Mouse (Mus musculus) bone marrow, adult 2 months (tissue): Measurements from ENCODE around the gene Fgd6. TPM values are rescaled to one million over a fixed set of nuclear protein-coding genes. Genes with fewer than 3 reads are reported as not detected.

Experiments
- H3K27ac ChIP-seq: fragments of 200-500 bp; 2 replicates; pipeline ENCODE4 v1.5.1; 2012; ENCODE audit warnings: low read depth, mild to moderate bottlenecking, control low read depth, inconsistent platforms, low read length; ENCODE audit not compliant: control insufficient read depth, poor library complexity, insufficient read depth
- H3K4me1 ChIP-seq: fragments of 200-500 bp; 2 replicates; pipeline ENCODE4 v1.6.1; 2011; ENCODE audit warnings: low read length; ENCODE audit not compliant: control insufficient read depth, insufficient read depth
- H3K4me3 ChIP-seq: fragments of 200-500 bp; replicated peaks from 2 replicates; pipeline ENCODE3; 2011; ENCODE audit warnings: mild to moderate bottlenecking, low read depth, low read length, control low read depth; ENCODE audit not compliant: control insufficient read depth
- CTCF ChIP-seq: fragments of 200-500 bp; IDR thresholded peaks from 2 replicates; pipeline ENCODE4 v1.5.1; 2011; ENCODE audit warnings: low read length, control low read depth; ENCODE audit not compliant: control insufficient read depth, insufficient read depth
- POLR2A ChIP-seq: fragments of 200-500 bp; IDR thresholded peaks from 2 replicates; pipeline ENCODE4 v1.6.1; 2011; ENCODE audit warnings: low read depth, mild to moderate bottlenecking, control low read depth, low read length, borderline replicate concordance; ENCODE audit not compliant: control insufficient read depth
- WGBS: fragments of 180-500 bp; shearing (Covaris S2); methylation state at CpG from one replicate; pipeline ENCODE4 v1.1.7; 2018; 5-methylcytosine and 5-hydroxymethylcytosine counted together
- polyA plus RNA-seq: library from polyadenylated mRNA; stranded (reverse); fragments of >200 nt; gene quantifications from 2 replicates; pipeline ENCODE4 v1.2.4, GENCODE M21; 2011; ENCODE audit warnings: low replicate concordance; ENCODE audit not compliant: missing spikeins, insufficient read depth, insufficient read length

Gene Fgd6
- polyA plus RNA-seq, 1 experiment, result 4.0 TPM

DNA sequence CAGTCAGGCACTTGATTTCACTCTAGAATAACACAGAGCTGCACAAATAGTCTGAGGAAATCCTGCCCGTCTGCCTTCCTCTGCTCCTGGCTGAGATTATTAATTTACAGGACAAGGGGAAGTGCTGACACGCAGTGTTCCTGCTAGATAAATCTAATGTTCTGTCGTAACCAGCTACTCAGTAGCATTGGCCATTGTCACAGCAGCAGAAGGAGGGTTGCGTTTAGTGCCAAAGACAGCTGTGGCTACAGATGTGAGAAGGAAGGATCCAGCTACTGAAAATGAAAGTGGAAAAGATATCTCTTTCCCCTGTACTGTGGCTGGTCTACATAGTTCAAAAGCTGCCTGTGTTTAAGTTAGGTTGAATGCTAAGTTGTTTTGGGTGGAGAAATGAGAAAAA, 71.4 kb downstream of the Fgd6 start:
- 7% methylated on average over 4 of the region's 4 CpGs for whole genome bisulfite sequencing
- no peak for TF ChIP-seq CTCF
- no peak for TF ChIP-seq POLR2A
- Histone ChIP-seq H3K27ac (no peak overlapping the region), H3K4me3 (no peak overlapping the region), H3K4me1 (no peaks in the 10 kb centered on the region)

GRCm38 (mm10) chr10:94107607-94108006, 71.8 kb downstream of the Fgd6 start:
- WGBS, result 75% methylated on average over 7 of the region's 7 CpGs
- no peak for TF ChIP-seq POLR2A
- TF ChIP-seq CTCF, result no peak
- no peak overlapping the region for H3K27ac ChIP-seq
- H3K4me3 ChIP-seq, result no peak overlapping the region
- no peaks in the 10 kb centered on the region for H3K4me1 ChIP-seq

DNA sequence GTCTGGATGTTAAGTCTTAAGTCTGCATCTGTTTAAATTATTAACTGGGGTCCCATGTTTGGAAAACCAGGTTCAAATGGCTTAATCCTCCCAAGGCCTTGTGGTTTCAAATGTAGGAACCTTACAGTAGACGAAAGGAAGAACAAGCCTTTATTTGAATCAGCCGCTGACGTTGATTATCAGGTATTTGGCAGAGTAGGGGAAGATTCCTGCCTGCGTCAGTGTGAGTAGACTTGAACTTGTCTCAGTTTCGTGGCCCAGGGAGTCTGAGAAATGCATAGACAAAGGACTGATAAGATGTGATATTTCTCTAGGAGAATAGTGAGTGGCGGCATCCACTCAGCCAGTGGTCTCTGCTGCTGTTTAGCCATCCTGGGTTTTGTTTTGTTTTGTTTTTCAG, 73.0 kb downstream of the Fgd6 start:
- no peak for TF ChIP-seq POLR2A
- no peak for TF ChIP-seq CTCF
- 89% methylated on average over 6 of the region's 6 CpGs for WGBS
- H3K27ac ChIP-seq, result no peak overlapping the region
- H3K4me3 ChIP-seq, result no peak overlapping the region
- H3K4me1 ChIP-seq, result no peaks in the 10 kb centered on the region

GRCm38 (mm10) chr10:94110834-94111754, 75.3 kb downstream of the Fgd6 start:
- 83% methylated on average over 9 of the region's 9 CpGs for WGBS
- Histone ChIP-seq H3K27ac (no peak overlapping the region), H3K4me3 (no peak overlapping the region), H3K4me1 (no peaks in the 10 kb centered on the region)
- TF ChIP-seq CTCF (no peak), POLR2A (no peak)

- 84% methylated on average over 3 of the region's 3 CpGs for WGBS
- Histone ChIP-seq H3K27ac (no peak overlapping the region), H3K4me1 (no peaks in the 10 kb centered on the region), H3K4me3 (no peak overlapping the region)
- TF ChIP-seq POLR2A (no peak), CTCF (no peak)
Measured at GRCm38 (mm10) chr10:94112207-94112606, 76.4 kb downstream of the Fgd6 start.

DNA sequence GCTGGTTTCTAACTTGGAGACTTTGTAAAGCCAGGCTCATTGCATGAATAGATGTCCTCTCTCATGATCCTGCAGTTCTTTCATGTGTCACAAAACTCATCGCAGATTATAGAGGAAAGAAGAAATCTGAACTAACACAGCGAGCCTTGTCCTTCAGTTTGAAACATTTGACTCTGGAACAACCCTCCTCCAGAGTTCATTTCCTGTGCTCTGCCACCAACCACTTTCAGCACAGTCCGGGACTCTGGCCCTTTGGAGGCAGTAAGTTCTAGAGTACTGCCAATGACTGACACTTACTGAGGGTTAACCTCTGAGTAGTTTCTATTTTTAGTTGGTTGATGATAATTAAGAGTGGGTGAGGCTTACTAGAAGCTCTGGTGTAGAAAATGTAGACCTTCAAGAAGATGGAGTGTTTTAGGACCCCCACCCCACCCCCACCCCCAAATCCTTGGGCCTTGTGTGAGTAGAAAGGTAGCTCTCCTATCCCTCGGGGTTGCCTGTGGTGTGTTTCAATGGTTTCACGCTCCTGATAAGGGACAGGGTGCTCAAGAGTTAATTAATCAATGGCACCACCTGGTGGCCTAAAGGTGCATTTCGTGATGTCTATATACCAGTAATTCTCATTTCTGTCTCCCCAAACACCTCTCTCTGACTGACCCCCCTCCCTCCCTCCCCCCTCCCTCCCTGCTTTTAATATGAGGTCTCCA, 80.2 kb downstream of the Fgd6 start:
- no peak overlapping the region for H3K27ac ChIP-seq
- TF ChIP-seq POLR2A (no peak), CTCF (peak; percentile 40)
- no peaks in the 10 kb centered on the region for H3K4me1 ChIP-seq
- H3K4me3 ChIP-seq, result no peak overlapping the region
- 18% methylated on average over 6 of the region's 6 CpGs for WGBS

DNA sequence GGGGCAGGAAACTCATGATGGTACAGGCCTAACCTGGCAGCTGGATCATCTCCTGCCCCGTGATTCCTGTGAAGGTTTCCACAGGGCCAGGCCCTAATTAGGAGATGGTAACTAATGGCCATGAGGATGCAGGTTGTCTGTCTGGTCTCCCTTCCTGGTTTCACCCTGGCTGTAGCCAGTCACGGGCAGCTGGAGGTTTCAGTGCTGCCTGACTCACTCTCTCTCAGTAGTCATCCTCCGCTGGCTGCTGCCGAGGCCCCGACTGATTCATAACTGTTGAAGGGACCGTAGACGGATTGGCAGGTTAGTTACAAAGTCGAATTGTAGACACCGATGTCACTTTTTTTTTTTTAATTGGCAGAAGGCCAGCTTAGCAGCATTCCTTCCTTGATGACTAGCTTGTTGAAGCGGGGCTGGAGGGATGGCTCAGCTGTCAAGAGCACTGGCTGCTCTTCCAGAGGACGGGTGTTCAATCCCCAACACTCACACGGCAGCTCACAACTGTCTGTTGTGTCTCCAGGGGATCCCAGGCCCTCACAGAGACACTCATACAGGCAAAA, 81.1 kb downstream of the Fgd6 start:
- no peaks in the 10 kb centered on the region for H3K4me1 ChIP-seq
- WGBS, result 85% methylated on average over 12 of the region's 12 CpGs
- TF ChIP-seq POLR2A (no peak), CTCF (no peak)
- no peak overlapping the region for H3K27ac ChIP-seq
- no peak overlapping the region for H3K4me3 ChIP-seq

DNA sequence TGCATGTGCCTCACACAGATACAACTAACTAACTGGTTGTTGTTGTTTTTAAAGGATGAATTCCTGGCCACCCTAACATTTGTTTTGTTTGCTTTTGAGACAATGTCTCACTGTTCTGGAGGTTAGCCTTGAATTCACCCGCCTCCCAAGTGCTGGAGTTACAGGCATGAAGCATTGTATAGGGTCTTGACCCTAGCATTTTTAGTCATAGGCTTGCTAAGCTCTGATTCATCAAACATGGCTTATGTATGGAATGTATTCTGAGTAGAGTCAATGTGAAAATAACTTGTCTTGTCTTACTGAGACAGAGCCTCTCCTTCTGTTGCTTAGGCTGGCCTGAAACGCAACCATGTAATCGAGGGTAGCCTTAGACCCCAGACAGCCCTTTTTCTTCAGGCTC, 82.1 kb downstream of the Fgd6 start:
- Histone ChIP-seq H3K4me3 (no peak overlapping the region), H3K4me1 (no peaks in the 10 kb centered on the region), H3K27ac (no peak overlapping the region)
- TF ChIP-seq CTCF (no peak), POLR2A (no peak)
- 88% methylated on average over 3 of the region's 3 CpGs for WGBS
